Mouse (Mus musculus) adrenal gland, postnatal 36 days (tissue): ENCODE data around the gene Dpysl4. TPM values are rescaled to one million over a fixed set of nuclear protein-coding genes. Genes with fewer than 3 reads are reported as not detected.
A peak's percentile ranks its signal among the peaks of the same experiment; 100 is the strongest.

ENCODE experiments used
- DNase-seq, 2 experiments: peaks; one replicate each; pipeline ENCODE4 v3.0.0; 2021; ENCODE audit warnings: mixed read lengths in 1 of 2
- total RNA-seq, 2 experiments: library from RNA; stranded (reverse); gene quantifications; 2 replicates each; pipeline ENCODE4 v1.2.3; 2021

Gene Dpysl4
- total RNA-seq, 2 experiments from 2014 or later: 0.83 to 2.2 TPM

- DNase-seq: peak; percentile 22 to 53
These were observed 65.3 kb downstream of the Dpysl4 start for GRCm38 (mm10) chr7:139151116-139151515.

Other genes with a start within 250 kb of the Dpysl4 start
- gene Ppp2r2d, start 239.9 kb upstream of the Dpysl4 start, total RNA-seq: 10 to 100 TPM; 70.4 to 77.9 TPM
- 10 to 100 TPM; 18.8 to 23.7 TPM for gene Mapk1ip1, start 239.7 kb upstream of the Dpysl4 start, total RNA-seq
- 100 to 1,000 TPM; 147 to 366 TPM for gene Bnip3, start 176.5 kb upstream of the Dpysl4 start, total RNA-seq
- 1 to 10 TPM; 2.8 to 6.7 TPM for gene Jakmip3, start 145.3 kb upstream of the Dpysl4 start, total RNA-seq
- 1 to 10 TPM; 6.9 to 8.1 TPM for gene Lrrc27, start 127.0 kb downstream of the Dpysl4 start, total RNA-seq
- gene Stk32c, start 127.3 kb downstream of the Dpysl4 start, total RNA-seq: 1 to 10 TPM; 3.3 to 3.9 TPM
- gene Pwwp2b, start 162.5 kb downstream of the Dpysl4 start, total RNA-seq: 10 to 100 TPM in 1 of 2 experiments, 1 to 10 TPM in 1; 9.8 to 15.6 TPM